Mouse (Mus musculus) E14TG2a.4 (cell line): ENCODE results near the gene Haus4.

Experiments
- H3K27me3 ChIP-seq: 2 replicates; pipeline ENCODE4 v1.6.1; 2014; ENCODE audit warnings: low read length, control low read depth; ENCODE audit not compliant: insufficient read depth
- H3K36me3 ChIP-seq: 2 replicates; pipeline ENCODE4 v1.6.1; 2014; ENCODE audit warnings: low read length, control low read depth; ENCODE audit not compliant: insufficient read depth
- H3K4me1 ChIP-seq: replicated peaks from 2 replicates; pipeline ENCODE4 v1.6.1; 2014; ENCODE audit warnings: low read depth, low read length, control low read depth
- H3K4me3 ChIP-seq: replicated peaks from 2 replicates; pipeline ENCODE4 v1.5.1; 2014; ENCODE audit warnings: mild to moderate bottlenecking, low read length
- H3K9me3 ChIP-seq: 2 replicates; pipeline ENCODE4 v1.6.1; 2014; ENCODE audit warnings: low read length, control low read depth
- CTCF ChIP-seq: conservative IDR thresholded peaks from 2 replicates; pipeline ENCODE4 v1.5.1; 2014; ENCODE audit warnings: low read length
- NANOG ChIP-seq: IDR thresholded peaks from 2 replicates; pipeline ENCODE4 v1.6.1; 2014; ENCODE audit warnings: borderline replicate concordance, low read length, mixed read lengths
- POU5F1 ChIP-seq: IDR thresholded peaks from 2 replicates; pipeline ENCODE4 v1.6.1; 2014; ENCODE audit warnings: low read length, borderline replicate concordance

The Haus4 gene

GRCm38 (mm10) chr14:54592319-54592934, 38.0 kb upstream of the Haus4 start:
- Histone ChIP-seq H3K4me1 (peaks cover 59% of the 10 kb centered on the region), H3K27me3 (peaks cover 14% of the 10 kb centered on the region), H3K4me3 (no peak overlapping the region), H3K9me3 (no peaks in the 10 kb centered on the region), H3K36me3 (peaks cover 7% of the 10 kb centered on the region; the same call in 1 of the 2 replicates)
- TF ChIP-seq CTCF, result no peak
- TF ChIP-seq POU5F1, result no peak
- no peak for TF ChIP-seq NANOG

DNA sequence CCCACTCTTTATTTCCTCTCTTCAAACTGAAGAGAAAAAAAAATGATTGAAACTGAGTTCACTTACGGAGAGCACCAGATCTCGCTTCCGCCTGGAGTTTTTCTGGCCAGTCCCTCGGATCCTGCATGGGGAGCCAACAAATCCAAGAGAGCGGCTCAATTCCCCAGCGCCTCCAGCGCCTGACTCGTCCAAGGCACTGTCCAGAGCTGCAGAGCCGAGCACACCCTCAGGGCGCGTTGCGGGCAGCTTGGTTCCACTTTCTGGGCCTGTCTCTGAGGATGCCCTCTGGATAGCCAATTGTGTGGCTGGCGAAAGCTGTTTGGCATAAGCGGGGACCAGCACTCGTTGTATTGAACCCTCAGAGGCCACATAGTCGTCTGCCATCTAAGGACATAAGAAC, 36.6 kb upstream of the Haus4 start:
- Histone ChIP-seq H3K27me3 (peaks cover 14% of the 10 kb centered on the region), H3K4me3 (peak overlapping the region; percentile 61), H3K9me3 (no peaks in the 10 kb centered on the region), H3K4me1 (peaks cover 57% of the 10 kb centered on the region), H3K36me3 (peaks cover 7% of the 10 kb centered on the region; the same call in 1 of the 2 replicates)
- no peak for TF ChIP-seq POU5F1
- no peak for TF ChIP-seq CTCF
- no peak for TF ChIP-seq NANOG

GRCm38 (mm10) chr14:54583681-54584338, 29.4 kb upstream of the Haus4 start:
- no peak for TF ChIP-seq POU5F1
- TF ChIP-seq CTCF, result peak; percentile 63
- no peak for TF ChIP-seq NANOG
- H3K36me3 ChIP-seq, result peaks cover 10% of the 10 kb centered on the region
- H3K27me3 ChIP-seq, result no peaks in the 10 kb centered on the region
- peaks cover 53% of the 10 kb centered on the region for H3K4me1 ChIP-seq
- H3K9me3 ChIP-seq, result no peaks in the 10 kb centered on the region
- no peak overlapping the region for H3K4me3 ChIP-seq

DNA sequence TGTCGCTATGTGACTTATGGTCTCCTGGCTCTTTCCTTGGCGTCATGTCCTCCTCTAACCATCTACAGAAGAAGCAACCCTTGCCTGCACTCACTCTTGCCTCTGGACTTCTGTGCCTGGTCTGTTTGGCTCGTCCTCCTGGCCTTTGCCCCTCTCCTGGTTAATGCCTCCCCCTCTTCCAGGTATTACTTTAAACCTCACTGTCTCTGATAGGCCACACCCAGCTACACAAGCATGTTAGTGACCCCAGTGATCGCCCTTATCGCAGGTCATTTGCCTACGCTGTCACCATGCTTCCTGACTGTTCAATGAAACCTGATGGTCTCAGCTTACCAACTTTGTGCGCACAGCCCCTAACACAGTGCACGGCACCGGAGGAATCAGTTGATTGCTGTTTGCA, 28.1 kb upstream of the Haus4 start:
- no peaks in the 10 kb centered on the region for H3K9me3 ChIP-seq
- TF ChIP-seq NANOG (no peak), CTCF (no peak), POU5F1 (no peak)
- peaks cover 59% of the 10 kb centered on the region for H3K4me1 ChIP-seq
- no peak overlapping the region for H3K4me3 ChIP-seq
- H3K36me3 ChIP-seq, result peaks cover 10% of the 10 kb centered on the region
- H3K27me3 ChIP-seq, result no peaks in the 10 kb centered on the region

DNA sequence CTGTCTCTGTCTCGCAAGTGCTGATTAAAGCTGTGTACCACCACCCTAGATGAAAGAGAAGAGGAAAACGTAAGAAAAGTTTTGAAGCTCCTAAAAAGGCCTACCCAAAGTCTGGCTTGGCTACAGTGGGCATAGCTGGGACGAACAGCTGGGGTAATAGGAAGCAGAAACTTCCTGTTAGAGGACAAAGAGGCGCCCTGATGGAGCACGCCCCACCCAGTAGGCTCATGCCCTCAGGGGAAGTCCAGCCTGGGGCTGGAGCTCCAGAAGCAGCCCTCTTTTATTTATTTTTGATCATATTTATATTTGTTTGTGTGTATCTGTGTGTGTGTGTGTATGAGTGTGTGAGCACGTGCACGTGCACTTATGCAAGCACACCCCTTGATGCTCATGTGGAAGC, 25.2 kb upstream of the Haus4 start:
- Histone ChIP-seq H3K27me3 (no peaks in the 10 kb centered on the region), H3K9me3 (no peaks in the 10 kb centered on the region), H3K36me3 (peaks cover 17% of the 10 kb centered on the region), H3K4me1 (peaks cover 57% of the 10 kb centered on the region), H3K4me3 (no peak overlapping the region)
- TF ChIP-seq NANOG (no peak), CTCF (no peak), POU5F1 (no peak)

- Histone ChIP-seq H3K4me3 (peak overlapping the region; percentile 97), H3K4me1 (peaks cover 61% of the 10 kb centered on the region), H3K27me3 (no peaks in the 10 kb centered on the region), H3K36me3 (peaks cover 30% of the 10 kb centered on the region), H3K9me3 (no peaks in the 10 kb centered on the region)
- peak; percentile 38 for TF ChIP-seq CTCF
- TF ChIP-seq NANOG, result no peak
These were observed 23.6 kb upstream of the Haus4 start for GRCm38 (mm10) chr14:54578063-54578462.

GRCm38 (mm10) chr14:54577089-54577982, 22.9 kb upstream of the Haus4 start, which contains the start of gene Ajuba:
Ajuba (minus strand) TSS chr14:54577558.
- Histone ChIP-seq H3K9me3 (no peaks in the 10 kb centered on the region), H3K4me1 (peaks cover 60% of the 10 kb centered on the region), H3K36me3 (peaks cover 30% of the 10 kb centered on the region), H3K4me3 (peak within 1 kb of the TSS; percentile 97), H3K27me3 (no peaks in the 10 kb centered on the region)
- TF ChIP-seq NANOG, result no peak
- TF ChIP-seq CTCF, result no peak

GRCm38 (mm10) chr14:54576241-54577088, 22.0 kb upstream of the Haus4 start:
- no peak for TF ChIP-seq POU5F1
- no peak for TF ChIP-seq CTCF
- TF ChIP-seq NANOG, result no peak
- H3K36me3 ChIP-seq, result peaks cover 39% of the 10 kb centered on the region
- no peaks in the 10 kb centered on the region for H3K27me3 ChIP-seq
- peak overlapping the region; percentile 97 for H3K4me3 ChIP-seq
- no peaks in the 10 kb centered on the region for H3K9me3 ChIP-seq
- peaks cover 60% of the 10 kb centered on the region for H3K4me1 ChIP-seq
